Mouse (Mus musculus) MEL (cell line): ENCODE data around the gene Pld1. TPM values are rescaled to one million over a fixed set of nuclear protein-coding genes. Genes with fewer than 3 reads are reported as not detected.
"Not testable (repeated sequence)": the region's sequence is repeated elsewhere in the genome, so short reads cannot be mapped to it uniquely, and the experiment has no call there.

Experiments
- DNase-seq: peaks from one replicate; pipeline ENCODE4 v3.0.0; 2011; ENCODE audit warnings: low read depth, low spot score
- H3K27ac ChIP-seq: 2 replicates; pipeline ENCODE4 v1.5.1; 2012; ENCODE audit warnings: low read depth, mild to moderate bottlenecking, control low read depth, low read length, moderate library complexity; ENCODE audit not compliant: control insufficient read depth
- H3K27me3 ChIP-seq, 2 experiments: fragments of 150-350 bp in 1 of 2; sonication (generic) in 1 of 2; 2 replicates each; pipeline ENCODE4 v1.6.1; 2012; ENCODE audit warnings: low read length in 2 of 2, mild to moderate bottlenecking in 2 of 2, improper control_type of control experiment in 1 of 2, moderate library complexity in 1 of 2; ENCODE audit not compliant: insufficient read depth in 2 of 2, control insufficient read depth in 1 of 2
- H3K36me3 ChIP-seq, 2 experiments: 2 replicates each; pipeline ENCODE4 v1.6.1; 2012 to 2014; ENCODE audit warnings: low read length in 2 of 2, improper control_type of control experiment in 1 of 2, inconsistent platforms in 1 of 2, mild to moderate bottlenecking in 1 of 2; ENCODE audit not compliant: insufficient read depth in 2 of 2, control insufficient read depth in 1 of 2
- H3K4me1 ChIP-seq, 2 experiments: fragments of 150-350 bp in 1 of 2; sonication (generic) in 1 of 2; 2 replicates each; pipeline ENCODE4 v1.6.1; 2012; ENCODE audit warnings: low read length in 2 of 2, improper control_type of control experiment in 1 of 2, mild to moderate bottlenecking in 1 of 2; ENCODE audit not compliant: insufficient read depth in 2 of 2, control insufficient read depth in 1 of 2
- H3K4me3 ChIP-seq, 2 experiments: fragments of 150-350 bp in 1 of 2; sonication (generic) in 1 of 2; 2 replicates each; pipeline ENCODE4 v1.5.1; 2012; ENCODE audit warnings: low read depth in 2 of 2, low read length in 2 of 2, mild to moderate bottlenecking in 2 of 2, moderate library complexity in 2 of 2, control low read depth in 1 of 2, improper control_type of control experiment in 1 of 2; ENCODE audit not compliant: control insufficient read depth in 1 of 2, insufficient read depth in 1 of 2
- H3K79me2 ChIP-seq: 2 replicates; pipeline ENCODE4 v1.6.1; 2012; ENCODE audit warnings: mild to moderate bottlenecking, low read length, moderate library complexity; ENCODE audit not compliant: control insufficient read depth, poor library complexity, insufficient read depth
- H3K9ac ChIP-seq: 2 replicates; pipeline ENCODE4 v1.6.1; 2012; ENCODE audit warnings: low read depth, mild to moderate bottlenecking, control low read depth, low read length, moderate library complexity; ENCODE audit not compliant: control insufficient read depth, poor library complexity, severe bottlenecking
- H3K9me3 ChIP-seq: fragments of 150-350 bp; sonication (generic); replicated peaks from 2 replicates; pipeline ENCODE4 v1.6.1; 2012; ENCODE audit warnings: mild to moderate bottlenecking, low read length, improper control_type of control experiment, moderate library complexity; ENCODE audit not compliant: insufficient read depth
- CHD1 ChIP-seq: IDR thresholded peaks from 2 replicates; pipeline ENCODE4 v1.6.1; 2012; ENCODE audit warnings: low read depth, mild to moderate bottlenecking, inconsistent platforms, low read length, improper control_type of control experiment
- E2F4 ChIP-seq: IDR thresholded peaks from 2 replicates; pipeline ENCODE4 v1.6.1; 2011; ENCODE audit warnings: low read depth, low read length, improper control_type of control experiment, borderline replicate concordance
- ELF1 ChIP-seq: IDR thresholded peaks from 2 replicates; pipeline ENCODE4 v1.6.1; 2014; ENCODE audit warnings: low read depth, mild to moderate bottlenecking, inconsistent platforms, low read length, improper control_type of control experiment, moderate library complexity
- MAFK ChIP-seq: IDR thresholded peaks from 2 replicates; pipeline ENCODE4 v1.6.1; 2011; ENCODE audit warnings: low read depth, mild to moderate bottlenecking, low read length, improper control_type of control experiment, borderline replicate concordance
- MEF2A ChIP-seq: IDR thresholded peaks from 2 replicates; pipeline ENCODE4 v1.6.1; 2014; ENCODE audit warnings: low read depth, mild to moderate bottlenecking, inconsistent platforms, low read length, improper control_type of control experiment; ENCODE audit not compliant: poor library complexity, insufficient replicate concordance, severe bottlenecking; ENCODE audit errors: extremely low read depth
- MXI1 ChIP-seq: IDR thresholded peaks from 2 replicates; pipeline ENCODE4 v1.6.1; 2011; ENCODE audit warnings: mild to moderate bottlenecking, low read depth, low read length, improper control_type of control experiment
- MYC ChIP-seq: IDR thresholded peaks from 2 replicates; pipeline ENCODE4 v1.6.1; 2011; ENCODE audit warnings: low read depth, mild to moderate bottlenecking, low read length, improper control_type of control experiment, moderate library complexity
- NRF1 ChIP-seq: IDR thresholded peaks from 2 replicates; pipeline ENCODE4 v1.6.1; 2014; ENCODE audit warnings: low read depth, mild to moderate bottlenecking, inconsistent platforms, low read length, improper control_type of control experiment, moderate library complexity; ENCODE audit not compliant: poor library complexity, insufficient read depth, severe bottlenecking
- POLR2AphosphoS5 ChIP-seq: IDR thresholded peaks from 2 replicates; pipeline ENCODE4 v1.6.1; 2012; ENCODE audit warnings: low read depth, borderline replicate concordance, mild to moderate bottlenecking, inconsistent platforms, low read length, moderate library complexity, mixed read lengths
- RAD21 ChIP-seq: IDR thresholded peaks from 2 replicates; pipeline ENCODE4 v1.6.1; 2011; ENCODE audit warnings: mild to moderate bottlenecking, low read depth, low read length, improper control_type of control experiment
- SMC3 ChIP-seq: IDR thresholded peaks from 2 replicates; pipeline ENCODE4 v1.6.1; 2011; ENCODE audit warnings: low read depth, low read length, improper control_type of control experiment
- TAL1 ChIP-seq: IDR thresholded peaks from 2 replicates; pipeline ENCODE4 v1.6.1; 2012; ENCODE audit warnings: mild to moderate bottlenecking, inconsistent platforms, low read length, moderate library complexity, mixed read lengths
- TCF12 ChIP-seq: IDR thresholded peaks from 2 replicates; pipeline ENCODE4 v1.6.1; 2014; ENCODE audit warnings: low read depth, mild to moderate bottlenecking, inconsistent platforms, low read length, improper control_type of control experiment, moderate library complexity
- UBTF ChIP-seq: IDR thresholded peaks from 2 replicates; pipeline ENCODE4 v1.6.1; 2012; ENCODE audit warnings: low read depth, mild to moderate bottlenecking, inconsistent platforms, low read length, improper control_type of control experiment, moderate library complexity, borderline replicate concordance; ENCODE audit not compliant: insufficient read depth
- USF1 ChIP-seq: IDR thresholded peaks from 2 replicates; pipeline ENCODE4 v1.6.1; 2014; ENCODE audit warnings: low read depth, mild to moderate bottlenecking, inconsistent platforms, low read length, improper control_type of control experiment, moderate library complexity
- ZC3H11A ChIP-seq: IDR thresholded peaks from 2 replicates; pipeline ENCODE4 v1.6.1; 2012; ENCODE audit warnings: low read depth, mild to moderate bottlenecking, inconsistent platforms, low read length, improper control_type of control experiment
- ZKSCAN1 ChIP-seq: IDR thresholded peaks from 2 replicates; pipeline ENCODE4 v1.6.1; 2012; ENCODE audit warnings: low read depth, mild to moderate bottlenecking, inconsistent platforms, low read length, improper control_type of control experiment, moderate library complexity
- polyA plus RNA-seq, 2 experiments: library from polyadenylated mRNA; stranded (reverse) in 1 of 2; unstranded in 1 of 2; fragments of >175 nt in 1 of 2; fragments of >200 nt in 1 of 2; gene quantifications; 2 replicates each; pipeline versions ENCODE4 v1.2.1 to v1.2.4; 2012; ENCODE audit warnings: low replicate concordance in 2 of 2, low read depth in 1 of 2; ENCODE audit not compliant: insufficient read length in 2 of 2, insufficient read depth in 1 of 2, missing spikeins in 1 of 2
- total RNA-seq: library from RNA; depleted of rRNA; stranded (reverse); fragments of 300-350 nt; gene quantifications from 2 replicates; pipeline ENCODE4 v1.2.3, GENCODE M21; 2012

Gene Pld1
- total and polyA plus RNA-seq, 3 experiments: 0.22 TPM; not detected in 2

DNA sequence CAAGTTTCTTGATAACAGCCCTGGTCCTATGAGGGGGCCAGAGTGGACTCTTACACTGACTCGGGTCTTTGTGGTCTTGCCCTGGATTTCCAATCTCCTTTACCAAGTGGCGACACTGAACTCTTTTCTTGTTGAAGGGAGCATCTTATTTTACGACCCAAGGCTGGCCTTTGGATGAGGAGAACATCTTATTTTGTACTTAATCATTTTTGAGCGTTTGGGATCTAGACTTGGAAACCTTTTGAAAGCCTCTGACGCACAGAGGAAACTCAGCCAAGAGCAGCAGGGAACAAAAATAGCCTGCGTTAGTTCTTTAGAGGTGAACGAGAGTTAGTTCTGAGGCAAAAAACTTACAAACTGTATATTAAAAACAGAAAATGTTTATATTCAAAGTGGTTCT lies 4.5 kb downstream of the Pld1 start:
- no peaks in the 10 kb centered on the region for H3K9me3 ChIP-seq
- H3K79me2 ChIP-seq: no peaks in the 10 kb centered on the region
- TF ChIP-seq NRF1 (no peak), CHD1 (no peak), TCF12 (no peak), USF1 (no peak)
- H3K9ac ChIP-seq: no peak overlapping the region
- no peaks in the 10 kb centered on the region for H3K4me1 ChIP-seq
- H3K36me3 ChIP-seq: no peaks in the 10 kb centered on the region
- no peak overlapping the region for H3K27ac ChIP-seq
- no peak overlapping the region for H3K4me3 ChIP-seq
- H3K27me3 ChIP-seq: no peaks in the 10 kb centered on the region
- no peak for DNase-seq

DNA sequence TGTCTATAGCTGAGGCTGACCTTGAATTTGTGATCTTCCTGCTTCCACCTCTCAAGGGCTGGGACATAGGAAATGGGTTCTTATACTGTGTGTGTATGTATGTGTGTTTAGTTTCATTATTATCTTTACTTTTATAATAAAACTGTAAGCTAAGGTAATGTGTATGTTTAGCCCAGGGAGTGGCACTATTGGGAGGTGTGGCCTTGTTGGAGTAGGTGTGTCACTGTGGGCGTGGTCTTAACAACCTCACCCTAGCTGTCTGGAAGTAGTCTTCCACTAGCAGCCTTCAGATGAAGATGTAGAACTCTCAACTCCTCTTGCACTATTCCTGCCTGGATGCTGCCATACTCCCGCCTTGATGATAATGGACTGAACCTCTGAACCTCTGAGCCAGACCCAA lies 6.9 kb downstream of the Pld1 start:
- not testable (repeated sequence) for H3K9me3 ChIP-seq, H3K27ac ChIP-seq, H3K27me3 ChIP-seq, H3K4me3 ChIP-seq, DNase-seq, H3K36me3 ChIP-seq, H3K9ac ChIP-seq, H3K4me1 ChIP-seq, H3K79me2 ChIP-seq

- Histone ChIP-seq H3K27ac (no peak overlapping the region), H3K27me3 (no peaks in the 10 kb centered on the region), H3K9me3 (no peaks in the 10 kb centered on the region), H3K4me1 (no peaks in the 10 kb centered on the region), H3K4me3 (no peak overlapping the region), H3K79me2 (no peaks in the 10 kb centered on the region), H3K9ac (no peak overlapping the region), H3K36me3 (no peaks in the 10 kb centered on the region)
- TF ChIP-seq RAD21: no peak
- no peak for TF ChIP-seq MEF2A
- no peak for TF ChIP-seq E2F4
- TF ChIP-seq SMC3: no peak
- TF ChIP-seq MYC: no peak
- TF ChIP-seq NRF1: no peak
- TF ChIP-seq MXI1: no peak
- TF ChIP-seq MAFK: no peak
- no peak for TF ChIP-seq TAL1
- TF ChIP-seq POLR2AphosphoS5: no peak
- no peak for TF ChIP-seq UBTF
- TF ChIP-seq ZC3H11A: no peak
- TF ChIP-seq ELF1: no peak
- no peak for TF ChIP-seq CHD1
- TF ChIP-seq ZKSCAN1: no peak
- no peak for DNase-seq
Observed at GRCm38 (mm10) chr3:27949175-27949872, 10.8 kb downstream of the Pld1 start.
